Mouse (Mus musculus) G1E (cell line): ENCODE results near the gene Pithd1.

Experiments used
- CTCF ChIP-seq: IDR thresholded peaks from 2 replicates; pipeline ENCODE4 v1.5.1; 2012; ENCODE audit warnings: low read depth, low read length, inconsistent platforms, mixed read lengths
- GATA1 ChIP-seq: IDR thresholded peaks from 2 replicates; pipeline ENCODE4 v1.6.1; 2012; ENCODE audit warnings: borderline replicate concordance, low read length, inconsistent platforms, mixed read lengths
- POLR2AphosphoS5 ChIP-seq: IDR thresholded peaks from 2 replicates; pipeline ENCODE4 v1.6.1; 2012; ENCODE audit warnings: low read depth, low read length, inconsistent platforms; ENCODE audit not compliant: insufficient replicate concordance
- TAL1 ChIP-seq: conservative IDR thresholded peaks from 2 replicates; pipeline ENCODE4 v1.6.1; 2012; ENCODE audit warnings: low read depth, low read length, inconsistent platforms, mixed read lengths

DNA sequence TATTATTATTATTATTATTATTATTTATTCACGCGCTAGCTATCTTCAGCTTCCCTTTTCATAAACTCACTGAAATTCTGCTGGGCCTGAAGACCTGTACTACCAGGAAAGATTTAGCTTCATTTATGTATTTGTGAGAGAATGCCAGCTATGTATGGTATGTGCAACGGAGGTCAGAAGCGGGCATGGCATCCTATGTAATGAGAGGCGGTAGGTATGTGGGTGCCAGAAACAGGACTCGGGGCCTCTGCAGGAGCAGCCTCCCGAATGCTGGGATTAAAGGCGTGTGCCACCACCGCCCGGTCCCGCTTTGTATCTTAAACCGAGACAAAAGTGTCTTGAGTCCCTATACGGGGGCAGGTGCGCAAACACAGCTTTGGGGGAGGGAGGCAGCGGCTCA is 24.1 kb downstream of the Pithd1 start:
- no peak for TF ChIP-seq GATA1
- no peak for TF ChIP-seq CTCF
- TF ChIP-seq TAL1, result no peak
- TF ChIP-seq POLR2AphosphoS5, result no peak
